Mouse (Mus musculus) granulocyte monocyte progenitor cell, adult 5-6 weeks (primary cell): Measurements from ENCODE around the gene Gsdme. TPM values are rescaled to one million over a fixed set of nuclear protein-coding genes. Genes with fewer than 3 reads are reported as not detected.
A peak's percentile ranks its signal among the peaks of the same experiment; 100 is the strongest.

Experiments
- ATAC-seq: replicated peaks from 2 replicates; pipeline ENCODE4 v1.8.0; 2016; ENCODE audit warnings: mild to moderate bottlenecking, moderate TSS enrichment, inconsistent platforms; ENCODE audit not compliant: poor library complexity, severe bottlenecking
- total RNA-seq, 2 experiments: library from RNA; stranded (forward) in 1 of 2; stranded (reverse) in 1 of 2; fragments of 200-712, 200-1000 nt in 1 of 2; fragments of >200 nt in 1 of 2; fragmentation: Nextera tagmentation in 1 of 2; gene quantifications; 2 replicates each; pipeline ENCODE4 v1.2.3; 2014 to 2017

Gsdme gene
- 4.4 and 7.4 TPM in 2 replicates for total RNA-seq (2014; fragmentation: Nextera tagmentation)
- total RNA-seq (2017), result 6.4 and 11.0 TPM in 2 replicates

GRCm38 (mm10) chr6:50263670-50264069, at the start of gene Gsdme:
TSS of gene Gsdme (minus strand) at chr6:50263862.
- no peak for ATAC-seq

GRCm38 (mm10) chr6:50312647-50313046, 49.0 kb upstream of the Gsdme start:
- ATAC-seq, result peak; percentile 93

GRCm38 (mm10) chr6:50309019-50309418, 45.4 kb upstream of the Gsdme start:
- no peak for ATAC-seq

GRCm38 (mm10) chr6:50306625-50307024, 43.0 kb upstream of the Gsdme start:
- peak; percentile 83 for ATAC-seq

- peak; percentile 86 for ATAC-seq
Measured at GRCm38 (mm10) chr6:50304949-50305491, 41.4 kb upstream of the Gsdme start.

GRCm38 (mm10) chr6:50301121-50301520, 37.5 kb upstream of the Gsdme start:
- no peak for ATAC-seq

- no peak for ATAC-seq
Measured at GRCm38 (mm10) chr6:50300622-50301021, 37.0 kb upstream of the Gsdme start.

- ATAC-seq, result peak; percentile 39
Measured at GRCm38 (mm10) chr6:50299071-50299470, 35.4 kb upstream of the Gsdme start.

GRCm38 (mm10) chr6:50297671-50298070, 34.0 kb upstream of the Gsdme start:
- no peak for ATAC-seq

- peak; percentile 59 for ATAC-seq
Measured at GRCm38 (mm10) chr6:50295136-50295535, 31.5 kb upstream of the Gsdme start.

GRCm38 (mm10) chr6:50294128-50294527, 30.5 kb upstream of the Gsdme start:
- peak; percentile 83 for ATAC-seq

- ATAC-seq, result peak; percentile 86
Measured at GRCm38 (mm10) chr6:50291650-50292049, 28.0 kb upstream of the Gsdme start.

GRCm38 (mm10) chr6:50286881-50287280, 23.2 kb upstream of the Gsdme start:
- ATAC-seq, result no peak

- ATAC-seq, result no peak
Measured at GRCm38 (mm10) chr6:50279642-50280041, 16.0 kb upstream of the Gsdme start.

- ATAC-seq, result no peak
Measured at GRCm38 (mm10) chr6:50273947-50274346, 10.3 kb upstream of the Gsdme start.

GRCm38 (mm10) chr6:50273416-50273815, 9.8 kb upstream of the Gsdme start:
- ATAC-seq, result no peak

- no peak for ATAC-seq
Measured at GRCm38 (mm10) chr6:50262310-50262709, 1.4 kb downstream of the Gsdme start.

GRCm38 (mm10) chr6:50261922-50262261, 1.8 kb downstream of the Gsdme start:
- no peak; the same call in 1 of the 2 replicates for ATAC-seq

- peak; percentile 60 for ATAC-seq
Measured at GRCm38 (mm10) chr6:50261201-50261921, 2.3 kb downstream of the Gsdme start.

GRCm38 (mm10) chr6:50255356-50255755, 8.3 kb downstream of the Gsdme start:
- ATAC-seq, result no peak

GRCm38 (mm10) chr6:50254723-50255184, 8.9 kb downstream of the Gsdme start:
- peak; percentile 65 for ATAC-seq

GRCm38 (mm10) chr6:50252690-50253089, 11.0 kb downstream of the Gsdme start:
- peak; percentile 93 for ATAC-seq
